Mouse (Mus musculus) kidney, embryonic 16.5 days (tissue): ENCODE results near the gene Slc37a3. TPM values are rescaled to one million over a fixed set of nuclear protein-coding genes. Genes with fewer than 3 reads are reported as not detected.
A peak's percentile ranks its signal among the peaks of the same experiment; 100 is the strongest.
"Not testable (repeated sequence)": the region's sequence is repeated elsewhere in the genome, so short reads cannot be mapped to it uniquely, and the experiment has no call there.

ENCODE experiments used
- ATAC-seq: fragments of 200-750 bp; cut with Nextera tagmentation; 2 replicates; pipeline ENCODE4 v1.8.0; 2017; ENCODE audit warnings: moderate TSS enrichment; ENCODE audit not compliant: low FRiP score, low TSS enrichment
- H3K27ac ChIP-seq: fragments of 300-500 bp; sonication (generic); 2 replicates; pipeline ENCODE4 v1.5.1; 2014; ENCODE audit warnings: low read length
- H3K27me3 ChIP-seq: fragments of 300-500 bp; sonication (generic); 2 replicates; pipeline ENCODE4 v1.6.1; 2014; ENCODE audit warnings: low read length, control low read depth, mixed read lengths; ENCODE audit not compliant: insufficient read depth
- H3K36me3 ChIP-seq: fragments of 300-500 bp; sonication (generic); 2 replicates; pipeline ENCODE4 v1.6.1; 2014; ENCODE audit warnings: low read length, control low read depth, mixed read lengths; ENCODE audit not compliant: insufficient read depth
- H3K4me1 ChIP-seq: fragments of 300-500 bp; sonication (generic); 2 replicates; pipeline ENCODE4 v1.6.1; 2014; ENCODE audit warnings: low read length, control low read depth, mixed read lengths; ENCODE audit not compliant: insufficient read depth
- H3K4me2 ChIP-seq: fragments of 300-500 bp; sonication (generic); replicated peaks from 2 replicates; pipeline ENCODE4 v1.6.1; 2014; ENCODE audit warnings: low read depth, low read length
- H3K4me3 ChIP-seq: fragments of 300-500 bp; sonication (generic); 2 replicates; pipeline ENCODE4 v1.5.1; 2014; ENCODE audit warnings: mild to moderate bottlenecking, low read length
- H3K9ac ChIP-seq: fragments of 300-500 bp; sonication (generic); replicated peaks from 2 replicates; pipeline ENCODE4 v1.6.1; 2014; ENCODE audit warnings: low read length
- H3K9me3 ChIP-seq: fragments of 300-500 bp; sonication (generic); 2 replicates; pipeline ENCODE4 v1.6.1; 2016; ENCODE audit warnings: low read length, control low read depth
- WGBS: fragments of 180-500 bp; shearing (Covaris S2); extraction: QIAGEN DNeasy Blood & Tissue Kit; methylation state at CpG from one replicate; pipeline ENCODE4 v1.1.7; 2014; 5-methylcytosine and 5-hydroxymethylcytosine counted together
- polyA plus RNA-seq: library from polyadenylated mRNA; unstranded; fragments of >200 nt; fragmentation: Nextera tagmentation; extraction: Ambion mirVana; gene quantifications from 2 replicates; pipeline ENCODE4 v1.2.1, GENCODE M21; 2015

Slc37a3 gene
- 57.7 and 57.8 TPM in 2 replicates for polyA plus RNA-seq

- peak within 1 kb of the TSS; percentile 84 for H3K9ac ChIP-seq
- 0 out of 2 replicates have a peak, but pooled peaks cover 6% of the 10 kb centered on the region for H3K9me3 ChIP-seq
- H3K27ac ChIP-seq: 0 out of 2 replicates have a peak within 1 kb of the TSS, but pooled peaks have one; percentile 20
- H3K4me1 ChIP-seq: peaks cover 28% of the 10 kb centered on the region
- no peaks in the 10 kb centered on the region for H3K27me3 ChIP-seq
- peaks cover 10% of the 10 kb centered on the region for H3K36me3 ChIP-seq
- whole genome bisulfite sequencing: 0% methylated on average over 40 of the region's 43 CpGs
- peak within 1 kb of the TSS; percentile 73 for H3K4me2 ChIP-seq
- peak within 1 kb of the TSS; percentile 72 for H3K4me3 ChIP-seq
- peak; percentile 83 for ATAC-seq
These were observed at the start of gene Slc37a3 for GRCm38 (mm10) chr6:39377311-39377827. Gene Slc37a3 (minus strand): TSS chr6:39377675.

DNA sequence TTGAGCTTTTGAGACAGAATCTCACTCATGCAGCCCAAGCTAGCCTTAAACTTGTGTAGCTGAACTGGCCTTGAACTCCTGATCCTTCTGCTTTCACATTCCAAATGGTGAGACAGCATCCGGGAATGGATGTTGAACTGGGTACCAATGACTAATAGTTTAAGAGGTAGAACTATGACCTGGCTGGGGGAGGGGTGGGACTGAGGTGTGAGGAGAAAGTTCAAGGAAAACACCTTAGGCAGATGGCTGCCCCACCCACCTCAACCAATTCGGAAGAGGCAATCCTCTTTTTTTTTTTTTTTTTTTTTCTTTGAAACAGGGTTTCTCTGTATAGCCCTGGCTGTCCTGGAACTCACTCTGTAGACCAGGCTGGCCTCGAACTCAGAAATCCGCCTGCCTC is 49.2 kb upstream of the Slc37a3 start:
- Histone ChIP-seq H3K4me1 (no peaks in the 10 kb centered on the region), H3K9me3 (no peaks in the 10 kb centered on the region), H3K9ac (no peak overlapping the region), H3K4me3 (no peak overlapping the region), H3K27ac (no peak overlapping the region), H3K27me3 (no peaks in the 10 kb centered on the region; the same call in 1 of the 2 replicates), H3K4me2 (no peak overlapping the region), H3K36me3 (no peaks in the 10 kb centered on the region)
- no peak for ATAC-seq
- 97% methylated on average over 4 of the region's 4 CpGs for WGBS

DNA sequence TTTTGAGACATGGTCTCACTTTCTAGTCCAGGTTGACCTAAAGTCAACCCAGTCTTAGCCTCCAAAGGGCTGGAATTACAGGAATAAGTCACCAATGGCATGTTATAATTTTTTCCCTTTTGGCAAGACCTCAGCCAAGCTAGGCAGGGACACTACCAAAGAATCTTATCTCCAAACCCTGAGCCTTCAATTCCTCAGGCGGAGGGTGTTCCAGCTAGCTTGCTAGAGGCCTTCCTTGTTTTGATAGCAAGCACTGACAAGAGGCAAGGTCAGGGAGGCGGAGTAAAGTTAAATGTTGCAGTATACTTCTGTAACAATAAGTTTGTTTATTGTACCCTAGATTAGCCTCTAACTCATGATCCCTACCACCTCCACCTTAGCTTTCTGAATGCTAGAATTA is 47.7 kb upstream of the Slc37a3 start:
- H3K9me3 ChIP-seq: no peaks in the 10 kb centered on the region
- peaks cover 4% of the 10 kb centered on the region; the same call in 1 of the 2 replicates for H3K27me3 ChIP-seq
- no peak overlapping the region for H3K27ac ChIP-seq
- H3K4me1 ChIP-seq: no peaks in the 10 kb centered on the region
- WGBS: 79% methylated on average over 2 of the region's 2 CpGs
- H3K9ac ChIP-seq: no peak overlapping the region
- no peak for ATAC-seq
- no peak overlapping the region for H3K4me2 ChIP-seq
- no peak overlapping the region for H3K4me3 ChIP-seq
- H3K36me3 ChIP-seq: no peaks in the 10 kb centered on the region

GRCm38 (mm10) chr6:39423686-39424085 is 46.2 kb upstream of the Slc37a3 start:
- peaks cover 7% of the 10 kb centered on the region; the same call in 1 of the 2 replicates for H3K4me1 ChIP-seq
- H3K4me2 ChIP-seq: no peak overlapping the region
- H3K4me3 ChIP-seq: no peak overlapping the region
- no peak for ATAC-seq
- 88% methylated on average over 7 of the region's 7 CpGs for WGBS
- H3K36me3 ChIP-seq: no peaks in the 10 kb centered on the region
- H3K9me3 ChIP-seq: no peaks in the 10 kb centered on the region
- peaks cover 4% of the 10 kb centered on the region; the same call in 1 of the 2 replicates for H3K27me3 ChIP-seq
- no peak overlapping the region for H3K27ac ChIP-seq
- H3K9ac ChIP-seq: no peak overlapping the region

DNA sequence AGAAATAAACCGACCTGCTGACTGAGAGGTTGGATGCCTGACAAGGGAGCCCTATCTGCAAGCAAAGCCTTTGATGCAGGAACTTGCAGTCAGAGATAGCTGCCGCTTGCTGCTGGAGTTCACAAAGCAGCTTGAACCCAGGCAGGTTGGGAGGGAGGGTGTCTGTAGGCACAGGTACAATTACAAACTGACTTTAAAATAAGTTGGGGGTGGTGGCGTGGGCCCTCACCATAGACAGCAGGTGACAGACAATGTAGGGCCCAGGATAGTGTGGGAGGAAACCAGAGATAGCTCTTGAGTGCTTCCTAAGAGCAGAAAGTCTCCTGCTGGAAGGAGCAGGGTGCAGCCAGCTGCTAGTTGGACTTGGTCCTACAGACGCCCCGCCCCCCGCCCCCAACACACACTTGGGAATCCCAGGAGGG is 45.7 kb upstream of the Slc37a3 start:
- H3K27me3 ChIP-seq: peaks cover 8% of the 10 kb centered on the region
- H3K4me2 ChIP-seq: no peak overlapping the region
- H3K9me3 ChIP-seq: no peaks in the 10 kb centered on the region
- H3K4me3 ChIP-seq: no peak overlapping the region
- H3K27ac ChIP-seq: no peak overlapping the region
- no peaks in the 10 kb centered on the region for H3K36me3 ChIP-seq
- 66% methylated on average over 6 of the region's 6 CpGs for WGBS
- no peak overlapping the region for H3K9ac ChIP-seq
- H3K4me1 ChIP-seq: peaks cover 8% of the 10 kb centered on the region; the same call in 1 of the 2 replicates
- no peak for ATAC-seq

GRCm38 (mm10) chr6:39420867-39421266 is 43.4 kb upstream of the Slc37a3 start:
- no peak overlapping the region; the same call in 1 of the 2 replicates for H3K4me3 ChIP-seq
- H3K36me3 ChIP-seq: no peaks in the 10 kb centered on the region
- H3K27me3 ChIP-seq: peaks cover 13% of the 10 kb centered on the region
- H3K9ac ChIP-seq: no peak overlapping the region
- no peak overlapping the region for H3K4me2 ChIP-seq
- WGBS: 51% methylated on average over 4 of the region's 4 CpGs
- H3K27ac ChIP-seq: no peak overlapping the region
- H3K4me1 ChIP-seq: peaks cover 8% of the 10 kb centered on the region; the same call in 1 of the 2 replicates
- no peaks in the 10 kb centered on the region for H3K9me3 ChIP-seq
- no peak for ATAC-seq

DNA sequence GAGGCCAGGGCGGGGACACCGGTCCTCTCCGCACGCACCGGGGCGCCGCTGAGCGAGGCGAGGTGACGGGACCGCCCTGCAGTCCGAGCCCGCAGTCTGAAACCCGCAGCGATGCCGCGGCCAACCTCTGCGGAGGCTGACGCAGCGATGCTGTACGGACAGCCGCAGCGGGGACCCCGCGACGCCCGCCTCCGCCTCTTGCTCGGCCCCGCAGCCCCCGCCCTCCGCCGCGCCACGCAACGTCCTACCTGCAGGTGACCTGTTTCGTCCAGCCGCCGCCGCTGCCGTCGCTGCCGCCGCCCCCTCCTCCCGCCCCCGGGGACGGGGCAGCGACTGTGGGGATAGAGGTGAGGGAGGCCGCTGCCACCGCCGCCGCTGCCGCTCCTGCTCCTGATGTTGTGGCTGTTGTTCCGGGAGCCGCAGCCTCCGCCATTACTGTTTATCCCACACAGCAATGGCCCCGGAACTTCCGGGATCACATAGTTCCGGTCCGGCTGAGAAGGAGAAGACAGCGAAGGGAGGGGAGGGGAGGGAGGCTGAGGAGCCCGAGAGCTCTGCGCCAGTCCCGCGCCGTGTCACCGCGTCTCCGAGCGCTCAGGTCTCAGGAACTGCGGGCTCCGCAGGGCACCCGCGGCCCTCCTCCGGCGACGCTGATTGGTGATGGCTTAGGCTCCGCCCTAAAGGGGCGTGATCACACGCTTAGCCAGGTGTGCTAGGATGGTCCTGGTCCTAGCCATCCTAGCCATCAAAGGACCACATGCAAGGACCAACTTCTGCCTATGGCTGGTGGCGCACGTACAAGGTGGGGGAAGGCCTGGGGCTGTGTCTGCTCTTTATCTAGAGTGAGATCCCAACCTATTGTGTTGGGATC is 42.6 kb upstream of the Slc37a3 start, which contains the start of gene Mkrn1:
Gene Mkrn1 (minus strand): TSS at position 612 of the 871 bp plus-strand sequence.
- peak; percentile 94 for ATAC-seq
- Histone ChIP-seq H3K9ac (peak within 1 kb of the TSS; percentile 87), H3K4me3 (peak within 1 kb of the TSS; percentile 96), H3K27ac (peak within 1 kb of the TSS; percentile 88), H3K9me3 (no peaks in the 10 kb centered on the region), H3K36me3 (no peaks in the 10 kb centered on the region), H3K4me1 (peaks cover 8% of the 10 kb centered on the region; the same call in 1 of the 2 replicates), H3K27me3 (peaks cover 13% of the 10 kb centered on the region), H3K4me2 (peak within 1 kb of the TSS; percentile 69)
- under 1% methylated on average over 60 of the region's 82 CpGs for WGBS

DNA sequence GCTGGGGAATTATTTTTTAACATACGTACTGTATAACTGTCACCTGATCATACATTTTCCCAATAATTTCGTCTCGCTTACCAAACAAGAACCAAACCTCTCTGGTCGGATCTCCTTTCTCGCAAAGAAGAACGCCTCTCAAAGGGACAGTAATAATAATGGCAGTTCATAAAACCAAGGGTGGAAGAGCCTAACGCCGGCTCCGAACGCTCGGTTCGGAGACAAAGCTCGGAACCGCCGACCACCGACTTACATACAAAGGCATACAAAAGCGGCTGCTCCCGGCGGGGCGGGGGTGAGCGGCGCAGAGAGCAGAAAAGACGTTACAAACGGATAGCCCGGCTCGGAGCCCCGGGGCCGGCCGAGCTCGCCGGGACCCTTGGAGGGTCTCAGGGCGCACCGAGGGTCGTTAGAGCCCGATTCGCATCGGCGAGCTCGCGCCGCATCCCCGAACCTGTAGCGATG is 41.9 kb upstream of the Slc37a3 start:
- Histone ChIP-seq H3K9ac (peak overlapping the region; percentile 87), H3K4me2 (peak overlapping the region; percentile 69), H3K9me3 (no peaks in the 10 kb centered on the region), H3K4me1 (peaks cover 8% of the 10 kb centered on the region; the same call in 1 of the 2 replicates), H3K27ac (peak overlapping the region; percentile 88), H3K27me3 (peaks cover 13% of the 10 kb centered on the region), H3K4me3 (peak overlapping the region; percentile 96), H3K36me3 (no peaks in the 10 kb centered on the region)
- ATAC-seq: no peak; the same call in 1 of the 2 replicates
- under 1% methylated on average over 38 of the region's 43 CpGs for WGBS

- not testable (repeated sequence) for H3K9ac ChIP-seq, H3K4me3 ChIP-seq, H3K27ac ChIP-seq, ATAC-seq, H3K9me3 ChIP-seq, H3K4me2 ChIP-seq, H3K36me3 ChIP-seq, H3K4me1 ChIP-seq
- peaks cover 13% of the 10 kb centered on the region; the same call in 1 of the 2 replicates for H3K27me3 ChIP-seq
These were observed 39.2 kb upstream of the Slc37a3 start for GRCm38 (mm10) chr6:39416654-39417053.
